Mouse (Mus musculus): ENCODE results near the gene Ttc7b. TPM values are rescaled to one million over a fixed set of nuclear protein-coding genes. Genes with fewer than 3 reads are reported as not detected.

Ttc7b gene
- polyA plus RNA-seq, 1 experiment, result 44.5 TPM

GRCm38 (mm10) chr12:100325212-100325611 lies 195.4 kb downstream of the Ttc7b start:
- DNase-seq (ENCODE audit: low read depth), result no peak
- no peak for TF ChIP-seq POLR2A (IDR thresholded peaks at IDR 0.05; ENCODE audit: borderline replicate concordance, extremely low read depth, insufficient read depth, insufficient read length, poor library complexity, severe bottlenecking)
- TF ChIP-seq CTCF (IDR thresholded peaks at IDR 0.05; ENCODE audit: borderline replicate concordance, extremely low read depth, insufficient read depth, insufficient read length), result no peak

GRCm38 (mm10) chr12:100323641-100324040 lies 197.0 kb downstream of the Ttc7b start:
- no peak for TF ChIP-seq CTCF (IDR thresholded peaks at IDR 0.05; ENCODE audit: borderline replicate concordance, extremely low read depth, insufficient read depth, insufficient read length)
- no peak for TF ChIP-seq POLR2A (IDR thresholded peaks at IDR 0.05; ENCODE audit: borderline replicate concordance, extremely low read depth, insufficient read depth, insufficient read length, poor library complexity, severe bottlenecking)
- no peak for DNase-seq (ENCODE audit: low read depth)

GRCm38 (mm10) chr12:100322225-100322624 lies 198.4 kb downstream of the Ttc7b start:
- DNase-seq (ENCODE audit: low read depth), result no peak
- TF ChIP-seq CTCF (IDR thresholded peaks at IDR 0.05; ENCODE audit: borderline replicate concordance, extremely low read depth, insufficient read depth, insufficient read length) (no peak), POLR2A (IDR thresholded peaks at IDR 0.05; ENCODE audit: borderline replicate concordance, extremely low read depth, insufficient read depth, insufficient read length, poor library complexity, severe bottlenecking) (no peak)

DNA sequence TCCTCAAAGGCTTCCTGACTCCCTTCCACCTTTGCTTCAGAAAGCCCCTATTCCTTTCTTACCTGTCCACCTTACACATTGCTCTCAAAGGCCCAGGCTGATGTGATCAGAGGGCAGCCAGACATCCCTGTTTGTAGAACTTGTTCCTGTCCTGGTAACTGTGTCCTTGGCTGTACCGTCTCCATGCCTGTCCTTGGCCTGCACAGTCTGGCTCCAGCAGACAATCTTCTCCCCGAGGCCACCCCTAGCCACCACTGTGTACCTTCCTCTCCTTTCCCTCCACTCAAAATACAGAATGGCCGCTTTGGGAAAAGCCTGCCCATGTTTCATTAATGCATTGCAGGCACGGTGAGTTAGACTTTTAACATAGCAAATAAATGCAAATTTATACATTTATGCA lies 199.1 kb downstream of the Ttc7b start:
- no peak for DNase-seq (ENCODE audit: low read depth)
- TF ChIP-seq POLR2A (IDR thresholded peaks at IDR 0.05; ENCODE audit: borderline replicate concordance, extremely low read depth, insufficient read depth, insufficient read length, poor library complexity, severe bottlenecking), result no peak
- no peak for TF ChIP-seq CTCF (IDR thresholded peaks at IDR 0.05; ENCODE audit: borderline replicate concordance, extremely low read depth, insufficient read depth, insufficient read length)

GRCm38 (mm10) chr12:100319746-100320145 lies 200.9 kb downstream of the Ttc7b start:
- no peak for DNase-seq (ENCODE audit: low read depth)
- TF ChIP-seq POLR2A (IDR thresholded peaks at IDR 0.05; ENCODE audit: borderline replicate concordance, extremely low read depth, insufficient read depth, insufficient read length, poor library complexity, severe bottlenecking) (no peak), CTCF (IDR thresholded peaks at IDR 0.05; ENCODE audit: borderline replicate concordance, extremely low read depth, insufficient read depth, insufficient read length) (no peak)

- DNase-seq (ENCODE audit: low read depth), result no peak
- TF ChIP-seq POLR2A (IDR thresholded peaks at IDR 0.05; ENCODE audit: borderline replicate concordance, extremely low read depth, insufficient read depth, insufficient read length, poor library complexity, severe bottlenecking) (no peak), CTCF (IDR thresholded peaks at IDR 0.05; ENCODE audit: borderline replicate concordance, extremely low read depth, insufficient read depth, insufficient read length) (no peak)
These were observed 202.7 kb downstream of the Ttc7b start for GRCm38 (mm10) chr12:100317936-100318335.

DNA sequence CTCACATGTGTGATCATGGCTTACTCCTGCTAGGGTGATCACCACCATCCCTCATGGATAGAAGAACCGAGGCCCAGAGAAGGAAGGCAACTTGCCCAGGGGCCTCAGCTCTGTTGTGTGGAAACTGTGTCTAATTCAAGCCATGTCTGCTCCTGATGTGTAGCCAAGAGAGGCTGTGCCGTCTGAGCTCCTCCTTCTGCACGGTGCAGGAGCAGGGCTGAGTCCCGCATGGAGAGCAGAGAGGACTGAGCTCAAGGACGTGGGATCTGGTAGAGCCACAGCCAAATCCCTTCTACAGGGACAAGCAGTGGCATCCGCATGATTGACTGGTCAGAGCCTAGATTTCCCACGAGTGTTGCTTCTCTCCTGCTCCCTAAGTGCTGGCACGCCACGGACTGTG lies 204.5 kb downstream of the Ttc7b start:
- TF ChIP-seq CTCF (IDR thresholded peaks at IDR 0.05; ENCODE audit: borderline replicate concordance, extremely low read depth, insufficient read depth, insufficient read length), result no peak
- TF ChIP-seq POLR2A (IDR thresholded peaks at IDR 0.05; ENCODE audit: borderline replicate concordance, extremely low read depth, insufficient read depth, insufficient read length, poor library complexity, severe bottlenecking), result no peak
- DNase-seq (ENCODE audit: low read depth), result peak; percentile 66

DNA sequence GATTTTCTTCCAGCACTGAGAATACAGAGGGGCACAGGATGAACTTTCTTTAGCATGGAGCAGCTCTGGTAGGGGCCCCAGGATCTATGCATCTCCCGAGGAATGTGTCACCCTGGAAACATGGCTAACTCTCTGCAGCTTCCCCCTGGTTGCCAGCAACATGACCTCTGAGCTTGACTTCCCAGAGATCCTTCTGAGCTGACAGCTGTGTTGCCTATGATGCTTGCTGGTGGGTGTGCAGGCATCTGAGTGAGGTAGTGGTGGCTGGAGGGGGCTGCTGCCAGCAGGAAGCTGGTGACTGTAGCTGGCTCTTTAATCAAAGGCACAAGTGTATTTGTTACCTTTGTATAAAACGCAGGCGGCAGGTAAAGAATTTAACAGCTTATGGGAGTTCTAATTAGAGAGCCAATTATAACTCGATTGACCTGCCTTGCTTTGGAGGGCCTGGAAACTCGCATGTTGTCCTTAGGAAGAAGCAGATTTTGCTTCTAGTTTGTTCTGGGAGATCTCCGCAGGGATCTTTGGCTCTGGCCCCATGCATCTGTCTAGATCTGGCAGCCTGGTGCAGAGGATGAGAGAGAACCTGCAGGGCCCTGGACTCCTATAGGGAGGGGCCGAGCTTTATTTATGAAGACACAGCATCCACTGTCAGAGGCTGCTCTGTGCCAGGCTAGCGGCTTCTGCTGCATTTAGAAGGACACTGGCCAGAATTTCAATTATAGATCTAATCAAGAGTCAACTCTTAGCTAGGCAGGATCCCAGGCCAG lies 205.3 kb downstream of the Ttc7b start:
- TF ChIP-seq CTCF (IDR thresholded peaks at IDR 0.05; ENCODE audit: borderline replicate concordance, extremely low read depth, insufficient read depth, insufficient read length) (no peak), POLR2A (IDR thresholded peaks at IDR 0.05; ENCODE audit: borderline replicate concordance, extremely low read depth, insufficient read depth, insufficient read length, poor library complexity, severe bottlenecking) (no peak)
- DNase-seq (ENCODE audit: low read depth), result peak; percentile 78

DNA sequence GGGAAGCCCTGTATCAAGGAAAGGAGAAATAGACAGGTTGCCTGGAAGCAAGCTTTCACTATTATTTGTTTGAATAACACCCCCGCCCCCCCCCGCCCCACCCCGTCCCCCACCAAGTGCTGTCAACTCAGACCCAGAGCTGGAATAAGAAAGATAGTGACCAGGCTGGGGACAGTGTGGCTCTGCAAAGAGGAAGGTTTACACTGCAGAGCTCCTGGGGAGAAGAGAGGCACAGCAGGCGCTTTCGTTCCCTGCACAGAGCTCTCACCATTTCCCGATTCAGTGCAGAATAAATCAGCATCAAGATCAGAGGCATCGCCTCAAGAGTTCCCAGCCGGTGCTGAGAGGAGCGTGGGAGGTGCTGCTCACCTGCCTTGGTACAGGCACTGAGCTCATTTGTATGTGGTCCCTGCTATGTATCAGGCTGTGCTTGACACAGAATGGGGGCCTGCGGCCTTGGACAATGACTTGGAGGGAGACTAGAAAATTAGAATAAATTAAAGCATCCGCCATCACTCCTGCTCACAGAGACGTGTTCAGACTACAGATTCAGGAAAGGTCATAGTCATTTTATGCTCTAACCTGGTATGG lies 206.7 kb downstream of the Ttc7b start:
- TF ChIP-seq CTCF (IDR thresholded peaks at IDR 0.05; ENCODE audit: borderline replicate concordance, extremely low read depth, insufficient read depth, insufficient read length), result no peak
- no peak for TF ChIP-seq POLR2A (IDR thresholded peaks at IDR 0.05; ENCODE audit: borderline replicate concordance, extremely low read depth, insufficient read depth, insufficient read length, poor library complexity, severe bottlenecking)
- peak; percentile 76 for DNase-seq (ENCODE audit: low read depth)

GRCm38 (mm10) chr12:100313209-100313608 lies 207.4 kb downstream of the Ttc7b start:
- no peak for DNase-seq (ENCODE audit: low read depth)
- TF ChIP-seq POLR2A (IDR thresholded peaks at IDR 0.05; ENCODE audit: borderline replicate concordance, extremely low read depth, insufficient read depth, insufficient read length, poor library complexity, severe bottlenecking) (no peak), CTCF (IDR thresholded peaks at IDR 0.05; ENCODE audit: borderline replicate concordance, extremely low read depth, insufficient read depth, insufficient read length) (no peak)

DNA sequence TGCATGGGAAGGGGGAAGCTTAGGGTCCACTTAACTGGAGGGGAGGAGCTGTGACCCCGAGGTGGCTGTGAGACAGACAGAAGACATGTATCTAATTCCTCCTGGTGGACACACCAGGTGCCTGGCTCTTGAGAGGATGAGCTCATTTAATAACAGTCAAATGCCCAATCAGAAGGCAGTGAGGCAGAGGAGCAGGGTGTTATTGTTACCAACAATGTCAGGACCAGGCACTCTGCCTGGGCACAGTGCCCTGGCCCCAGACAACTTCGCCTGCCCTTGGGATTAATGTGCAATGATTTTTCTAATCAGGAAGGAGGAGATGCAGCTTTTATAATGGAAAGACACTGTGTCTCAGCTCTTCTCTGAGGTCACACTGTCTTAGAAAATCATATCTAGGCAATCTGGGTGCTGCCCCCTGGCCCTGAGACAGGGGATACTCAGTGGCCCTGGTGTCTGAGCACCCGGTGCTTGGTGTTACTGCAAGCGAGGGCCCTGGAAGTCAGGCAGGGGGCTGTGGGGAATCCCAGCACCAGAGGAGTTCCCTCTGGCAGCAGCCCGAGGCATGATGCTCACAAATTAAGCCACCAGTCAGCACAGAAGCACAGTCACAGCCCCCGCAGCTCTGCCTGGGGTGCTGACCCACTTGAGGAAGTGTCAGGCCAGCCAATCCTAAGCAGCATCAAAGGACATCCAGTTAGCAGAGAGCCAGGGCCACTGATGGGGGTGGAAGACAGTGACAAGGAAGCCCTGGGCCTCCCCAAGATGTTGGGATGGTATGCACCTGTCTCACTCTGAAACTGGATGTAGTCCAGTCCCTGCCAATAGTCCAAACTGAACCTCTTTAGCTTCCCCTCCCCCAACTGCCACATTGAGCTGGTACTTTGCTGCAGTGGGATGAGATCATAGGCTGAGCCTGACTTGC lies 209.9 kb downstream of the Ttc7b start:
- TF ChIP-seq POLR2A (IDR thresholded peaks at IDR 0.05; ENCODE audit: borderline replicate concordance, extremely low read depth, insufficient read depth, insufficient read length, poor library complexity, severe bottlenecking), result no peak
- no peak for TF ChIP-seq CTCF (IDR thresholded peaks at IDR 0.05; ENCODE audit: borderline replicate concordance, extremely low read depth, insufficient read depth, insufficient read length)
- peak; percentile 74 for DNase-seq (ENCODE audit: low read depth)

Measured in brain, embryonic 14.5 days (tissue).